Mouse (Mus musculus) stomach, embryonic 14.5 days (tissue): ENCODE results near the gene Zfp764. TPM values are rescaled to one million over a fixed set of nuclear protein-coding genes. Genes with fewer than 3 reads are reported as not detected.
A peak's percentile ranks its signal among the peaks of the same experiment; 100 is the strongest.
"Not testable (repeated sequence)": the region's sequence is repeated elsewhere in the genome, so short reads cannot be mapped to it uniquely, and the experiment has no call there.

Experiments used
- ATAC-seq: fragments of 200-750 bp; cut with Nextera tagmentation; 2 replicates; pipeline ENCODE4 v1.8.0; 2017; ENCODE audit warnings: low read depth, moderate TSS enrichment; ENCODE audit not compliant: insufficient number of reproducible peaks, insufficient read depth, low FRiP score
- H3K27ac ChIP-seq: fragments of 300-500 bp; sonication (generic); 2 replicates; pipeline ENCODE4 v1.5.1; 2014; ENCODE audit warnings: mild to moderate bottlenecking, low read length, moderate library complexity, mixed read lengths
- H3K27me3 ChIP-seq: fragments of 300-500 bp; sonication (generic); 2 replicates; pipeline ENCODE4 v1.6.1; 2014; ENCODE audit warnings: low read length, control low read depth, mixed read lengths; ENCODE audit not compliant: control insufficient read depth, insufficient read depth
- H3K36me3 ChIP-seq: fragments of 300-500 bp; sonication (generic); 2 replicates; pipeline ENCODE4 v1.6.1; 2014; ENCODE audit warnings: mild to moderate bottlenecking, control low read depth, low read length, moderate library complexity, mixed read lengths; ENCODE audit not compliant: control insufficient read depth, insufficient read depth
- H3K4me1 ChIP-seq: fragments of 300-500 bp; sonication (generic); 2 replicates; pipeline ENCODE4 v1.6.1; 2014; ENCODE audit warnings: low read length, control low read depth, mixed read lengths; ENCODE audit not compliant: control insufficient read depth, insufficient read depth
- H3K4me2 ChIP-seq: fragments of 300-500 bp; sonication (generic); replicated peaks from 2 replicates; pipeline ENCODE4 v1.6.1; 2014; ENCODE audit warnings: low read depth, low read length, control low read depth
- H3K4me3 ChIP-seq: fragments of 300-500 bp; sonication (generic); 2 replicates; pipeline ENCODE4 v1.5.1; 2014; ENCODE audit warnings: low read depth, low read length, control low read depth
- H3K9ac ChIP-seq: fragments of 300-500 bp; sonication (generic); replicated peaks from 2 replicates; pipeline ENCODE4 v1.6.1; 2014; ENCODE audit warnings: low read depth, mild to moderate bottlenecking, control low read depth, low read length, moderate library complexity, mixed read lengths
- H3K9me3 ChIP-seq: fragments of 300-500 bp; sonication (generic); 2 replicates; pipeline ENCODE4 v1.6.1; 2016; ENCODE audit warnings: low read depth, low read length, control low read depth; ENCODE audit not compliant: control insufficient read depth
- WGBS: fragments of 180-500 bp; shearing (Covaris S2); extraction: QIAGEN DNeasy Blood & Tissue Kit; methylation state at CpG from one replicate; pipeline ENCODE4 v1.1.7; 2014; 5-methylcytosine and 5-hydroxymethylcytosine counted together
- polyA plus RNA-seq: library from polyadenylated mRNA; unstranded; fragments of >200 nt; fragmentation: Nextera tagmentation; extraction: Ambion mirVana; gene quantifications from 2 replicates; pipeline ENCODE4 v1.2.1, GENCODE M21; 2014

Zfp764 gene
- polyA plus RNA-seq, 1 experiment from 2014 or later, result 12.0 TPM

- H3K27ac ChIP-seq, H3K27me3 ChIP-seq, H3K4me1 ChIP-seq, H3K9ac ChIP-seq, H3K9me3 ChIP-seq, ATAC-seq, H3K4me2 ChIP-seq, H3K4me3 ChIP-seq, H3K36me3 ChIP-seq: not testable (repeated sequence)
- WGBS, result 19% methylated on average over 13 of the region's 13 CpGs
Observed at GRCm38 (mm10) chr7:127362418-127362817, 44.2 kb downstream of the Zfp764 start.

- Histone ChIP-seq H3K4me3 (no peak overlapping the region), H3K9me3 (no peaks in the 10 kb centered on the region), H3K9ac (no peak overlapping the region), H3K27me3 (peaks cover 3% of the 10 kb centered on the region; the same call in 1 of the 2 replicates), H3K36me3 (no peaks in the 10 kb centered on the region), H3K4me1 (peaks cover 7% of the 10 kb centered on the region; the same call in 1 of the 2 replicates), H3K27ac (no peak overlapping the region), H3K4me2 (no peak overlapping the region)
- 0 out of 2 replicates have a peak, but pooled peaks have one; percentile 28 for ATAC-seq
- WGBS, result 38% methylated on average over 13 of the region's 13 CpGs
Observed at GRCm38 (mm10) chr7:127361449-127361848, 45.2 kb downstream of the Zfp764 start.

- Histone ChIP-seq H3K27me3 (peaks cover 3% of the 10 kb centered on the region; the same call in 1 of the 2 replicates), H3K4me3 (no peak overlapping the region), H3K9me3 (no peaks in the 10 kb centered on the region), H3K36me3 (no peaks in the 10 kb centered on the region), H3K4me2 (no peak overlapping the region), H3K4me1 (peaks cover 7% of the 10 kb centered on the region; the same call in 1 of the 2 replicates), H3K9ac (no peak overlapping the region), H3K27ac (no peak overlapping the region)
- ATAC-seq, result no peak
- 44% methylated on average over 4 of the region's 4 CpGs for WGBS
Observed at GRCm38 (mm10) chr7:127360265-127360664, 46.4 kb downstream of the Zfp764 start.

GRCm38 (mm10) chr7:127358472-127358871, 48.1 kb downstream of the Zfp764 start:
- H3K4me2 ChIP-seq, result no peak overlapping the region
- no peak overlapping the region for H3K9ac ChIP-seq
- 62% methylated on average over 4 of the region's 4 CpGs for WGBS
- peaks cover 3% of the 10 kb centered on the region; the same call in 1 of the 2 replicates for H3K27me3 ChIP-seq
- no peaks in the 10 kb centered on the region for H3K36me3 ChIP-seq
- H3K4me1 ChIP-seq, result peaks cover 2% of the 10 kb centered on the region; the same call in 1 of the 2 replicates
- ATAC-seq, result no peak
- no peaks in the 10 kb centered on the region for H3K9me3 ChIP-seq
- no peak overlapping the region for H3K27ac ChIP-seq
- H3K4me3 ChIP-seq, result no peak overlapping the region

- no peak for ATAC-seq
Observed at GRCm38 (mm10) chr7:127357871-127358270, 48.8 kb downstream of the Zfp764 start.

DNA sequence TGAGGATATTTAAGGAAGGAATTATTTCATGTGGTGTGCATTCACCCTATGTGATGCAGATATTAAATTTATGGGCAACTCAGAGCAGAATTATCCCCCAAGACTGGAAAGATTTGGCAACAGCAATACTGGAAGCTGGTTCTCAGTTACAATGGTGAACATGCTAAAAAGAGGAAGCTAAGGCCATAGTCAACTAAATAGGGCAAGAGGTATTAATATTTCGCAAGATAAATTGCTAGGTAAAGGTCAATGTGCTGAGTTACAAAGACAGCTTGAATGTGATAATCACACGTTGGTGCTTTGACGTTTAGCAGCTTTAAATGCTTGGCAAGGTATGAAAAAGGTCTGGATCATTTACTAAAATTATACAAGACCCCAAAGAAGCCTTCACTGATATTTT, 50.8 kb downstream of the Zfp764 start:
- no peak for ATAC-seq
- Histone ChIP-seq H3K4me1 (no peaks in the 10 kb centered on the region), H3K9ac (no peak overlapping the region), H3K4me2 (no peak overlapping the region), H3K4me3 (no peak overlapping the region), H3K27me3 (no peaks in the 10 kb centered on the region), H3K36me3 (no peaks in the 10 kb centered on the region), H3K27ac (no peak overlapping the region), H3K9me3 (no peaks in the 10 kb centered on the region)
- WGBS, result 48% methylated on average over 3 of the region's 3 CpGs

More at GRCm38 (mm10) chr7:127357871-127358270, 48.8 kb downstream of the Zfp764 start:
- Histone ChIP-seq H3K9ac (no peak overlapping the region), H3K27ac (no peak overlapping the region), H3K4me2 (no peak overlapping the region), H3K4me3 (no peak overlapping the region), H3K27me3 (no peaks in the 10 kb centered on the region), H3K9me3 (no peaks in the 10 kb centered on the region), H3K36me3 (no peaks in the 10 kb centered on the region), H3K4me1 (no peaks in the 10 kb centered on the region)
- WGBS, result 69% methylated on average over 2 of the region's 2 CpGs

Other genes starting within 250 kb of the Zfp764 start
- 44.6 and 49.5 TPM in 2 replicates for gene Cd2bp2, start 210.8 kb downstream of the Zfp764 start, polyA plus RNA-seq
- 15.1 and 18.7 TPM in 2 replicates for gene Tbc1d10b, start 198.4 kb downstream of the Zfp764 start, polyA plus RNA-seq
- gene Mylpf, start 197.9 kb downstream of the Zfp764 start, polyA plus RNA-seq, result 9.7 TPM in 2 replicates
- 22.9 and 24.4 TPM in 2 replicates for gene Zfp553, start 173.8 kb downstream of the Zfp764 start, polyA plus RNA-seq
- 14.9 and 16.5 TPM in 2 replicates for gene Sept1, start 173.7 kb downstream of the Zfp764 start, polyA plus RNA-seq
- 54.9 and 55.2 TPM in 2 replicates for gene Zfp771, start 162.5 kb downstream of the Zfp764 start, polyA plus RNA-seq
- 175 and 202 TPM in 2 replicates for gene Dctpp1, start 146.1 kb downstream of the Zfp764 start, polyA plus RNA-seq
- 97.3 and 114 TPM in 2 replicates for gene Sephs2, start 132.8 kb downstream of the Zfp764 start, polyA plus RNA-seq
- 0.91 and 1.0 TPM in 2 replicates for gene Itgal, start 110.6 kb downstream of the Zfp764 start, polyA plus RNA-seq
- gene Zfp768, start 61.2 kb downstream of the Zfp764 start, polyA plus RNA-seq, result 4.6 and 4.7 TPM in 2 replicates
- 8.1 and 9.4 TPM in 2 replicates for gene Zfp747, start 30.8 kb downstream of the Zfp764 start, polyA plus RNA-seq
- gene 9130019O22Rik, start 19.7 kb downstream of the Zfp764 start, polyA plus RNA-seq, result 6.7 and 7.1 TPM in 2 replicates
- 8.0 and 9.7 TPM in 2 replicates for gene E430018J23Rik, start 13.2 kb downstream of the Zfp764 start, polyA plus RNA-seq
- gene Zfp688, start 15.2 kb upstream of the Zfp764 start, polyA plus RNA-seq, result 25.0 and 26.3 TPM in 2 replicates
- gene Zfp689, start 42.3 kb upstream of the Zfp764 start, polyA plus RNA-seq, result 7.9 and 9.1 TPM in 2 replicates
- gene Prr14, start 52.8 kb upstream of the Zfp764 start, polyA plus RNA-seq, result 49.9 and 55.0 TPM in 2 replicates
- 14.9 and 18.5 TPM in 2 replicates for gene Fbrs, start 72.4 kb upstream of the Zfp764 start, polyA plus RNA-seq
- 60.5 and 65.2 TPM in 2 replicates for gene Srcap, start 105.2 kb upstream of the Zfp764 start, polyA plus RNA-seq
- 20.8 and 22.1 TPM in 2 replicates for gene Gm42715, start 112.8 kb upstream of the Zfp764 start, polyA plus RNA-seq
- 7.2 and 11.3 TPM in 2 replicates for gene Tmem265, start 154.6 kb upstream of the Zfp764 start, polyA plus RNA-seq
- gene Phkg2, start 166.5 kb upstream of the Zfp764 start, polyA plus RNA-seq, result 46.4 and 47.4 TPM in 2 replicates
- gene Ccdc189, start 181.8 kb upstream of the Zfp764 start, polyA plus RNA-seq, result 7.8 and 8.2 TPM in 2 replicates
- 37.0 and 39.9 TPM in 2 replicates for gene Rnf40, start 181.9 kb upstream of the Zfp764 start, polyA plus RNA-seq
- gene Zfp629, start 209.0 kb upstream of the Zfp764 start, polyA plus RNA-seq, result 16.0 and 17.2 TPM in 2 replicates